Mouse (Mus musculus) G1E (cell line): ENCODE measurements at regions not wholly inside any gene's neighbourhood (a gene's known extent, or its start where the extent isn't known, plus 50 kb on each side); places are given as distances from the start of the nearest gene placed in this dataset.

Source experiments
- CTCF ChIP-seq: IDR thresholded peaks from 2 replicates; pipeline ENCODE4 v1.5.1; 2012; ENCODE audit warnings: low read depth, low read length, inconsistent platforms, mixed read lengths
- GATA1 ChIP-seq: IDR thresholded peaks from 2 replicates; pipeline ENCODE4 v1.6.1; 2012; ENCODE audit warnings: borderline replicate concordance, low read length, inconsistent platforms, mixed read lengths
- POLR2AphosphoS5 ChIP-seq: IDR thresholded peaks from 2 replicates; pipeline ENCODE4 v1.6.1; 2012; ENCODE audit warnings: low read depth, low read length, inconsistent platforms; ENCODE audit not compliant: insufficient replicate concordance

- no peak for TF ChIP-seq CTCF
- no peak for TF ChIP-seq POLR2AphosphoS5
- TF ChIP-seq GATA1 = no peak
Measured at GRCm38 (mm10) chr8:109399616-109400015, 94.2 kb upstream of the Pmfbp1 start.
